Mouse (Mus musculus) layer of hippocampus, adult 18-20 months (tissue): ENCODE results near the gene Gm9611. TPM values are rescaled to one million over a fixed set of nuclear protein-coding genes. Genes with fewer than 3 reads are reported as not detected.
"Not testable (repeated sequence)": the region's sequence is repeated elsewhere in the genome, so short reads cannot be mapped to it uniquely, and the experiment has no call there.

Source experiments
- DNase-seq, 2 experiments: peaks; one replicate each; pipeline ENCODE4 v3.0.0; 2022; ENCODE audit warnings: low spot score in 2 of 2
- long read RNA-seq: library from polyadenylated mRNA; stranded (forward); transcript quantifications from one replicate; pipeline ENCODE4 v2.0.0, GENCODE M21; 2021
- microRNA-seq, 2 experiments: library from miRNA; unstranded; fragments of <30 nt; microRNA quantifications; one replicate each; pipeline ENCODE4 v1.2.0; 2021
- total RNA-seq, 2 experiments: library from RNA; stranded (reverse); gene quantifications; 2 replicates each; pipeline ENCODE4 v1.2.3; 2021

Gm9611 gene
- not detected for total RNA-seq
- long read RNA-seq: 0 reads

DNA sequence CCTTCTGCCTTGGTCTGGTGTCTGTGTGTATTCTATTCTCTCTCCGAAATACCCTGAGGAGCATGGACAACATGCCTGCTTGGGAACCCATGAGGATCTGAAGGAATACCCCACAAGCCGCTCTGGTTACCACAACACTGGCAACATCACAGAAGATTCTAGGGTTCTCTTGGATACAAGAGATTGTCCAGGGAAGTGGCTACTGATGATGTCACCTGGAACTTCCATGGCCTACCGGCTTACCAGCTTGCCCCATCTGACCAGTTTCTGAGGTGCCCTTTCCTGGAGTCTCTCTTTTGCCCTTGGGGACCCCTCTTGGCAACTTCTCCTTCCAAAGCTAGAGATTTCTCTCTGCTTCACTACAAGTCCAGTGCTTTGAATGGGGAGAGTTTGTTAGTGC, at the start of gene Gm9611:
Gm9611 (minus strand) TSS at position 101 of the 400 bp plus-strand sequence.
- DNase-seq: not testable (repeated sequence)

DNA sequence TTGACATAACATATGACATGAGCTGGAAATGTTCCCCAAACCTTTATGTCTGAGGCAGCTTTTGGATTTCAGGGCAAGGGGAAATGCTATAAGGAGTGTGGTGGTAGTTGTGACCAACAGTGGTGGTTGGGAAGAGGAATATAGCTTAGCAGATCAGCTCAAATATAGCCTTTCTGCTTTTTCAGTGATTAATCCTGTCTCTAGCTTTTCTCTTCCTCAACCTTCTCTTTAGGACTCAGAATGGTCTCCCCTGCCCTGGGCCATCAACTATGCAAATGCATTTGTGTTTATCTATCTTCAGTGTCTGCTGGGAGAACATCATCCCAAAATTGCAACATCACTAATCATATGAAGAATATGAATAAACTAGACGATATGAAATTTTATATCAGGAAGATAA, 12.8 kb upstream of the Gm9611 start, which contains the start of gene Gm7995:
Gm7995 (plus strand) TSS at position 301 of the 400 bp plus-strand sequence.
- DNase-seq: not testable (repeated sequence)

DNA sequence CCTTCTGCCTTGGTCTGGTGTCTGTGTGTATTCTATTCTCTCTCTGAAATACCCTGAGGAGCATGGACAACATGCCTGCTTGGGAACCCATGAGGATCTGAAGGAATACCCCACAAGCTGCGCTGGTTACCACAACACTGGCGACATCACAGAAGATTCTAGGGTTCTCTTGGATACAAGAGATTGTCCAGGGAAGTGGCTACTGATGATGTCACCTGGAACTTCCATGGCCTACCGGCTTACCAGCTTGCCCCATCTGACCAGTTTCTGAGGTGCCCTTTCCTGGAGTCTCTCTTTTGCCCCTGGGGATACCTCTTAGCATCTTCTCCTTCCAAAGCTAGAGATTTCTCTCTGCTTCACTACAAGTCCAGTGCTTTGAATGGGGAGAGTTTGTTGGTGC, 37.2 kb downstream of the Gm9611 start, which contains the start of gene Gm17026:
Gm17026 (minus strand) TSS at position 101 of the 400 bp plus-strand sequence.
- DNase-seq: not testable (repeated sequence)

Small RNA genes within 50 kb of the gene (microRNA-seq; reads per million reads assigned to microRNA genes)
- gene Gm25208: 0 reads per million in 2 experiments
- gene Gm25892: 0 reads per million in 2 experiments

Other genes with a start within 250 kb of the Gm9611 start
- gene Gm7951, start 180.0 kb downstream of the Gm9611 start, total RNA-seq: not detected
- gene Gm17027, start 134.7 kb downstream of the Gm9611 start, total RNA-seq: not detected
- 1 to 10 TPM; 1.6 to 2.5 TPM for gene Gm3573, start 106.6 kb downstream of the Gm9611 start, total RNA-seq
- gene Gm17026, start 37.3 kb downstream of the Gm9611 start, total RNA-seq: not detected
- not detected for gene Gm7995, start 12.9 kb upstream of the Gm9611 start, total RNA-seq
- not detected for gene Gm8005, start 142.3 kb upstream of the Gm9611 start, total RNA-seq
- gene Gm8011, start 166.5 kb upstream of the Gm9611 start, total RNA-seq: not detected
- gene Gm8020, start 205.0 kb upstream of the Gm9611 start, total RNA-seq: not detected
- gene Gm8024, start 226.9 kb upstream of the Gm9611 start, total RNA-seq: not detected